In the genomic region with DNA sequence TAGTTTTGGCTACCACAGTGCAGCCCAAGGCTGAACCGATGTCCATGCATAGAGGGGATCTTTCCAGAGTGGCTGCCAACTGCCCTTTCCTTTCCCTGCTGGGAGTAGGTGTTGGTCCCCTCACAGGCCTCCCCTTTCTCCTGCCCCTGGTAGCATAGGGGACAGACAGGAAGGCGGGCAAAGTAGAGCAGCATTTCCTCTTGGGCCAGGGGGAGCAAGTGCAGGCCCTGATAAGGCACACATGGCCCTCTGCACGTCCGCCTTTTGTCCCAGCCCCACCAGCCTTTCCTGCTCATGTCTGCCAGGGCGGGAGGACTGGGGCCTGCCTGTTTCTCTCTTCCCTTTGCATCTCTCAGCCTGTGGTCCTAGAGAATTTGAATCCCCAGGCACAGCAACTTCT, we compare ENCODE assay signal across 8 mouse cellular contexts. TPM values are rescaled to one million over a fixed set of nuclear protein-coding genes. Genes with fewer than 3 reads are reported as not detected.
DNase-seq lines count a peak whose midpoint lies in the region; ATAC-seq and TF ChIP-seq lines count a peak whose summit lies in the region.

No protein-coding gene starts in this region.

- H3K27ac ChIP-seq in liver, embryonic 13.5 days = peak overlapping the region; percentile 80

- H3K4me3 ChIP-seq in G1E (ENCODE audit: low read depth, low read length) = peak overlapping the region; percentile 33; the same call in 1 of the 2 replicates
- H3K4me3 ChIP-seq in liver, embryonic 13.5 days (replicated peaks) = no peak overlapping the region

- peak; percentile 70 for ATAC-seq in G1E (ENCODE audit: extremely low read depth, insufficient number of reproducible peaks, low FRiP score, poor library complexity, severe bottlenecking)
- ATAC-seq in common myeloid progenitor, adult 5-6 weeks (replicated peaks; ENCODE audit: low read depth, poor library complexity, severe bottlenecking) = peak; percentile 73
- peak; percentile 73 to 85 for ATAC-seq in hematopoietic stem cell, adult 5-6 weeks (replicated peaks in 1 of 2; ENCODE audit: insufficient read depth in 1 of 2, low FRiP score in 2 of 2, low TSS enrichment in 1 of 2, low read depth in 1 of 2, poor library complexity in 2 of 2, severe bottlenecking in 2 of 2)
- ATAC-seq in liver, embryonic 13.5 days (ENCODE audit: low read depth) = peak; percentile 59

- no peak for TF ChIP-seq CTCF in G1E (IDR thresholded peaks at IDR 0.05; ENCODE audit: low read depth, low read length)

- H3K36me3 ChIP-seq in G1E (replicated peaks) = no peaks in the 10 kb centered on the region
- no peaks in the 10 kb centered on the region for H3K36me3 ChIP-seq in liver, embryonic 13.5 days

- H3K4me2 ChIP-seq in liver, embryonic 13.5 days = peak overlapping the region; percentile 9; the same call in 1 of the 2 replicates

- peak overlapping the region; percentile 46 for H3K9ac ChIP-seq in liver, embryonic 13.5 days

- WGBS in liver, embryonic 13.5 days (ENCODE audit: insufficient replicate concordance) = 20% methylated on average over 5 of the region's 5 CpGs

- H3K27me3 ChIP-seq in G1E (ENCODE audit: insufficient read depth, low read length) = peaks cover 6% of the 10 kb centered on the region
- no peaks in the 10 kb centered on the region for H3K27me3 ChIP-seq in liver, embryonic 13.5 days

- peak; percentile 71 for DNase-seq in G1E (ENCODE audit: low spot score)
- peak; percentile 50 for DNase-seq in liver, embryonic 13.5 days
- DNase-seq in embryo, embryonic 10.5 days (ENCODE audit: low spot score) = no peak
- DNase-seq in thymus, adult 18-20 months = no peak
- DNase-seq in frontal cortex, adult 2 months (ENCODE audit: extremely low spot score in 1 of 2, low spot score in 1 of 2) = no peak
- DNase-seq in left cerebral cortex, adult 9 months (ENCODE audit: low spot score in 2 of 2) = no peak

- H3K9me3 ChIP-seq in G1E (replicated peaks) = no peaks in the 10 kb centered on the region
- no peaks in the 10 kb centered on the region for H3K9me3 ChIP-seq in liver, embryonic 13.5 days (replicated peaks)

- H3K4me1 ChIP-seq in G1E (ENCODE audit: insufficient read depth, low read depth, low read length) = peaks cover 74% of the 10 kb centered on the region
- H3K4me1 ChIP-seq in liver, embryonic 13.5 days (replicated peaks) = peaks cover 65% of the 10 kb centered on the region

RNA-seq across cellular contexts. Expression of gene Egfl7, which starts 8.0 kb away (rescaled TPM):
- total RNA-seq in G1E (2014; fragmentation: Nextera tagmentation) (29.6 and 31.9 TPM in 2 replicates), G1E (2017) (160 and 228 TPM in 2 replicates)
- 131 and 136 TPM in 2 replicates for polyA plus RNA-seq in G1E (2012)
- 54.9 and 57.0 TPM in 2 replicates for total RNA-seq in common myeloid progenitor, adult 5-6 weeks (2017)
- 145 and 179 TPM in 2 replicates for total RNA-seq in hematopoietic stem cell, adult 5-6 weeks (2017)
- 69.4 and 79.4 TPM in 2 replicates for polyA plus RNA-seq in liver, embryonic 13.5 days (2015; fragmentation: Nextera tagmentation; extraction: Ambion mirVana)
- 123 and 130 TPM in 2 replicates for polyA plus RNA-seq in frontal cortex, adult 2 months (2012; rRNA removed)

RNA-seq across cellular contexts. Expression of gene Gm20532, which starts 14.6 kb away (rescaled TPM):
- total RNA-seq in G1E (2014; fragmentation: Nextera tagmentation) (not detected in 2 replicates), G1E (2017) (not detected in 2 replicates)
- not detected in 2 replicates for polyA plus RNA-seq in G1E (2012)
- total RNA-seq in common myeloid progenitor, adult 5-6 weeks (2017) = not detected in 2 replicates
- total RNA-seq in hematopoietic stem cell, adult 5-6 weeks (2017) = 0.88 TPM in 1 of 2 replicates, not detected in the other
- not detected in 2 replicates for polyA plus RNA-seq in liver, embryonic 13.5 days (2015; fragmentation: Nextera tagmentation; extraction: Ambion mirVana)
- not detected in 2 replicates for polyA plus RNA-seq in frontal cortex, adult 2 months (2012; rRNA removed)

RNA-seq across cellular contexts. Expression of gene Agpat2, which starts 32.4 kb away (rescaled TPM):
- 4.7 and 6.9 TPM in 2 replicates for total RNA-seq in G1E (2014; fragmentation: Nextera tagmentation)
- total RNA-seq in G1E (2017) = 4.6 and 7.4 TPM in 2 replicates
- 6.0 and 6.1 TPM in 2 replicates for polyA plus RNA-seq in G1E (2012)
- total RNA-seq in common myeloid progenitor, adult 5-6 weeks (2017) = 32.2 and 38.7 TPM in 2 replicates
- 49.6 and 81.5 TPM in 2 replicates for total RNA-seq in hematopoietic stem cell, adult 5-6 weeks (2017)
- 30.9 and 32.7 TPM in 2 replicates for polyA plus RNA-seq in liver, embryonic 13.5 days (2015; fragmentation: Nextera tagmentation; extraction: Ambion mirVana)
- 2.7 and 3.6 TPM in 2 replicates for polyA plus RNA-seq in frontal cortex, adult 2 months (2012; rRNA removed)

RNA-seq across cellular contexts. Expression of gene Notch1, which starts 55.4 kb away (rescaled TPM):
- total RNA-seq in G1E (2014; fragmentation: Nextera tagmentation) (not detected in 2 replicates), G1E (2017) (0.06 and 0.71 TPM in 2 replicates)
- 0.02 and 0.06 TPM in 2 replicates for polyA plus RNA-seq in G1E (2012)
- 6.5 and 13.7 TPM in 2 replicates for total RNA-seq in common myeloid progenitor, adult 5-6 weeks (2017)
- total RNA-seq in hematopoietic stem cell, adult 5-6 weeks (2017) = 21.6 and 23.7 TPM in 2 replicates
- 1.5 and 1.6 TPM in 2 replicates for polyA plus RNA-seq in liver, embryonic 13.5 days (2015; fragmentation: Nextera tagmentation; extraction: Ambion mirVana)
- 13.0 and 13.2 TPM in 2 replicates for polyA plus RNA-seq in frontal cortex, adult 2 months (2012; rRNA removed)

RNA-seq across cellular contexts. Expression of gene Fam69b, which starts 56.4 kb away (rescaled TPM):
- total RNA-seq in G1E (2014; fragmentation: Nextera tagmentation) (not detected in 2 replicates), G1E (2017) (0.22 TPM in 1 of 2 replicates, not detected in the other)
- polyA plus RNA-seq in G1E (2012) = not detected in 2 replicates
- total RNA-seq in common myeloid progenitor, adult 5-6 weeks (2017) = 17.5 and 19.9 TPM in 2 replicates
- total RNA-seq in hematopoietic stem cell, adult 5-6 weeks (2017) = 28.3 and 57.6 TPM in 2 replicates
- polyA plus RNA-seq in liver, embryonic 13.5 days (2015; fragmentation: Nextera tagmentation; extraction: Ambion mirVana) = 2.1 and 2.3 TPM in 2 replicates
- polyA plus RNA-seq in frontal cortex, adult 2 months (2012; rRNA removed) = 82.4 and 88.0 TPM in 2 replicates

Comparison
In these comparisons a context has a peak if more than half of its experiments do, and no peak if none do; other contexts are left out.
1. DNase-seq: peak in G1E (single experiment) and liver, embryonic 13.5 days (single experiment); none in embryo, embryonic 10.5 days (single experiment), thymus, adult 18-20 months (0 of 2), frontal cortex, adult 2 months (0 of 2) and left cerebral cortex, adult 9 months (0 of 2).
2. Peak in every context shown above with its lines, with median percentiles within 50 percentile points of each other: ATAC-seq.